Mouse (Mus musculus): ENCODE results near the gene Gm13539.

Gm13539 gene

DNA sequence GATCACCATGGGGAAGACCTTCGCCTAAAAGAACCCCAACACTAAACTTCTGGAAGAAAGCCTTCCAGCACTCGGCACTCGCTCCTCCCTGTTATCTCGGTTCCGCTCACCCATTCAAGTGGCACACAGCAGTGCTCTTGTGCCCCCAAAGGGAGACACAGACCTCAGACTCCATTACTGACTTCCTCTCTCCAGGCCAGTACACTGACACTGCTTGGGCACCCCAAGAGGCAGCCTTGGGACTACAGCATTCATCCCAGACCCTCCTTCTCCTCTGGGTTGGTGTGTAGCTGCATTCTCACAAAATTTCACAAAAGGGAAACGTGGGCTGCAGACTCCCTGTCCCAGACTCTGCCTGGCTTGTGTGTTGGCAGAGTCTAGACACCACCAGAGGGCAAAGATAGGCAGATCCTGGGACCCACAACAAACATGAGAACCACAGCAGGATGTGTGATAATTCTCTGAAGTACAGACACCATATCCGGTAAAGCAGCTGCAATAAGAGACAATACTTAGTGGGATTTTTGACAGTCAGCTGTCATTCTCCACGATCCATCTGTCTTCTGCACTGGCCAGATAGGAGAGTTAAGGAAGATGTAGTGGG is 46.4 kb downstream of the Gm13539 start:
- peak; percentile 42 to 48 for DNase-seq

GRCm38 (mm10) chr2:25830786-25831185 is 48.7 kb downstream of the Gm13539 start:
- no peak for DNase-seq

GRCm38 (mm10) chr2:25836291-25836690 is 54.2 kb downstream of the Gm13539 start:
- DNase-seq, result peak; percentile 48 to 59
